Mouse (Mus musculus) midbrain, embryonic 11.5 days (tissue): ENCODE measurements around the gene Xylb. TPM values are rescaled to one million over a fixed set of nuclear protein-coding genes. Genes with fewer than 3 reads are reported as not detected.

Experiments
- ATAC-seq: fragments of 200-750 bp; cut with Nextera tagmentation; 2 replicates; pipeline ENCODE4 v1.8.0; 2017; ENCODE audit warnings: moderate TSS enrichment, moderate library complexity; ENCODE audit not compliant: low FRiP score
- DNase-seq: peaks from one replicate; pipeline ENCODE4 v3.0.0; 2015; ENCODE audit warnings: low spot score; ENCODE audit errors: missing footprints
- H3K27ac ChIP-seq: fragments of 300-500 bp; sonication (generic); 2 replicates; pipeline ENCODE4 v1.5.1; 2014; ENCODE audit warnings: low read depth, low read length
- H3K27me3 ChIP-seq: fragments of 300-500 bp; sonication (generic); 2 replicates; pipeline ENCODE4 v1.6.1; 2014; ENCODE audit warnings: mild to moderate bottlenecking, low read length, moderate library complexity, mixed read lengths; ENCODE audit not compliant: control insufficient read depth, insufficient read depth
- H3K36me3 ChIP-seq: fragments of 300-500 bp; sonication (generic); 2 replicates; pipeline ENCODE4 v1.6.1; 2014; ENCODE audit warnings: mild to moderate bottlenecking, low read length, moderate library complexity, mixed read lengths; ENCODE audit not compliant: control insufficient read depth, insufficient read depth
- H3K4me1 ChIP-seq: fragments of 300-500 bp; sonication (generic); 2 replicates; pipeline ENCODE4 v1.6.1; 2014; ENCODE audit warnings: low read length; ENCODE audit not compliant: control insufficient read depth, insufficient read depth
- H3K4me2 ChIP-seq: fragments of 300-500 bp; sonication (generic); 2 replicates; pipeline ENCODE4 v1.6.1; 2014; ENCODE audit warnings: mild to moderate bottlenecking, moderate library complexity
- H3K4me3 ChIP-seq: fragments of 300-500 bp; sonication (generic); 2 replicates; pipeline ENCODE4 v1.5.1; 2014; ENCODE audit warnings: low read depth, low read length
- H3K9ac ChIP-seq: fragments of 300-500 bp; sonication (generic); 2 replicates; pipeline ENCODE4 v1.6.1; 2014; ENCODE audit warnings: low read length
- H3K9me3 ChIP-seq: fragments of 300-500 bp; sonication (generic); 2 replicates; pipeline ENCODE4 v1.6.1; 2016; ENCODE audit warnings: low read length; ENCODE audit not compliant: control insufficient read depth
- WGBS: fragments of 180-500 bp; shearing (Covaris S2); extraction: QIAGEN DNeasy Blood & Tissue Kit; methylation state at CpG from one replicate; pipeline ENCODE4 v1.1.7; 2014; 5-methylcytosine and 5-hydroxymethylcytosine counted together
- polyA plus RNA-seq: library from polyadenylated mRNA; unstranded; fragments of >200 nt; fragmentation: Nextera tagmentation; extraction: Ambion mirVana; gene quantifications from 2 replicates; pipeline ENCODE4 v1.2.1, GENCODE M21; 2014

Gene Xylb
- polyA plus RNA-seq, 1 experiment from 2014 or later, result 6.5 TPM

DNA sequence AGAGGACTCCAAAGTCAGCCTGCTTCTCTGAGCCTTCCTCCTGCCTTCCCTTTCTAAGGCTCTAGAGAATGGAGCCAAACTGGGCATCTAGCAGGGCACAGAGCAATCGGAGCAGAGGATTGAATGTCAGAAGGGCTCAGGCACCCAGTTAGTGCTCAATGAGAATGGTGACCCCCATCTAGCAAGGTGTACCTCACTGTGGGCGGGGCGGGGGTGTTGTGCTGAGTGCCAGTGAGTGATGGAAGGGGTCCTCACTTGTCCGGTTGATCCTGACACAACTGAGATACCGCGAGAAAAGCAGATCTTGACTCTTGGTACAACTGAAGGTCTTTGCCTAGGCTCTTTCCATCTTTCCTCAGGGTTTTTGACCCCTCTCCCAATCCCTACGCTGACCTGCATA, 18.1 kb upstream of the Xylb start:
- DNase-seq (no peak), ATAC-seq (no peak)
- no peak overlapping the region; the same call in 1 of the 2 replicates for H3K9ac ChIP-seq
- no peaks in the 10 kb centered on the region for H3K9me3 ChIP-seq
- peaks cover 3% of the 10 kb centered on the region; the same call in 1 of the 2 replicates for H3K27me3 ChIP-seq
- H3K36me3 ChIP-seq, result 0 out of 2 replicates have a peak, but pooled peaks cover 2% of the 10 kb centered on the region
- peaks cover 11% of the 10 kb centered on the region for H3K4me1 ChIP-seq
- no peak overlapping the region for H3K27ac ChIP-seq
- WGBS, result 53% methylated on average over 7 of the region's 7 CpGs
- H3K4me2 ChIP-seq, result peak overlapping the region; percentile 68; the same call in 1 of the 2 replicates
- peak overlapping the region; percentile 66; the same call in 1 of the 2 replicates for H3K4me3 ChIP-seq

DNA sequence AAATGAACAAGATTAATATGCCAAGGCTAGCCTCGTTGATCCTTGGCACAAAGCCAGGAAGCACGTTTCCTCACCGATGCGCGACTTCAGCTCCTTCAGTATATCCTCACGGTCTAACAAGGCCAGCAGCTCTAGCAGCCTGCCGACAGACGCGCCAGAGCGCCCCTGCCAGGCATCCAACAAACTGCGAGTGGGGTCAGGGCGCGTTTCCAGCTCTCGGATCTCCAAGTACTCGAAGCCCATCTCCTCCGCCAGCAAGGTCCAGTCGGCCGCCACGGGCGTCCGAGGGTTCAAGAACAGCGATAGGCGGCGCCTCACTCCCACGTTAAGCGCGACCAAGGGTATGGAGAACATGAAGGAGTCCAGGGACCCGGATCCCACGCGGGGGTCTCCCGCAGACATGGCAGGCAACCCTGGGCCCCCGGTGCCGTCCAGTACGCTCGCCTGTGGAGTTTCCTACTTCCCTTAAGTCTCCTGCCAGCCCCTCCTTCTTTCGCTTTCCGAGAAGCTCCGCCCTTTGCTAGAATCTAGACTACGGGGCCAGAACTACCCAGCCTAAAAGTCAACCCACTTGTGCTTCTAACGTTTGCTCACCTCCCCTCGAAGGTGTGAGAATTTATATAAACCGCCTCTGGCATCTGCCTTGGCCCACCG, 17.5 kb upstream of the Xylb start, which contains the start of gene Acaa1a:
Gene Acaa1a, plus strand, starts transcription at position 119 of the 654 bp plus-strand sequence.
- WGBS, result 3% methylated on average over 43 of the region's 43 CpGs
- H3K4me2 ChIP-seq, result peak within 1 kb of the TSS; percentile 68

DNA sequence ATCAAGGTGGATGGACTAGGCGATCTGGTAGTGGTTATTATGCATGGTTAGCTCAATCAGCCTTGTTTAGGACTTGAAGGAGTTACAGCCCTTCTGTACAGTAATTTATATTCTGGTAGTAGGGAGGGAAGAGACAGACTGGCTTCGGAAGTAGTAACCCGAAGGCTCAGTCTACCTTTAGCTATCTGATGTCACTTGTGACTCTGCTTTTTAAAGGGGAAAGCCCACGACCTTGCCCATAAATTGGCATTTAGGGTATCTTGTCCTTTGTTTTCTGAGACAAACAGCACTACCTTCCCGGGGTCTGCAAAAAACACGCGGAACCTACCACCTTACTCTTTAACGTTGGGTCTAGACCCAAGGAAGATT, 17.0 kb upstream of the Xylb start:
- H3K4me1 ChIP-seq, result peaks cover 11% of the 10 kb centered on the region
- no peak overlapping the region for H3K27ac ChIP-seq
- no peak for ATAC-seq
- no peaks in the 10 kb centered on the region for H3K9me3 ChIP-seq
- peaks cover 3% of the 10 kb centered on the region; the same call in 1 of the 2 replicates for H3K27me3 ChIP-seq
- DNase-seq, result peak; percentile 90
- H3K4me2 ChIP-seq, result peak overlapping the region; percentile 68
- H3K36me3 ChIP-seq, result peaks cover 3% of the 10 kb centered on the region; the same call in 1 of the 2 replicates
- 4% methylated on average over 8 of the region's 8 CpGs for WGBS
- peak overlapping the region; percentile 66 for H3K4me3 ChIP-seq
- peak overlapping the region; percentile 57; the same call in 1 of the 2 replicates for H3K9ac ChIP-seq

More for the DNA sequence above, 17.5 kb upstream of the Xylb start, which contains the start of gene Acaa1a:
- Histone ChIP-seq H3K27me3 (peaks cover 3% of the 10 kb centered on the region; the same call in 1 of the 2 replicates), H3K27ac (no peak within 1 kb of the TSS), H3K9ac (peak within 1 kb of the TSS; percentile 57), H3K4me1 (peaks cover 11% of the 10 kb centered on the region), H3K9me3 (no peaks in the 10 kb centered on the region), H3K36me3 (0 out of 2 replicates have a peak, but pooled peaks cover 2% of the 10 kb centered on the region), H3K4me3 (peak within 1 kb of the TSS; percentile 66)
- no peak for ATAC-seq
- peak; percentile 93 for DNase-seq

DNA sequence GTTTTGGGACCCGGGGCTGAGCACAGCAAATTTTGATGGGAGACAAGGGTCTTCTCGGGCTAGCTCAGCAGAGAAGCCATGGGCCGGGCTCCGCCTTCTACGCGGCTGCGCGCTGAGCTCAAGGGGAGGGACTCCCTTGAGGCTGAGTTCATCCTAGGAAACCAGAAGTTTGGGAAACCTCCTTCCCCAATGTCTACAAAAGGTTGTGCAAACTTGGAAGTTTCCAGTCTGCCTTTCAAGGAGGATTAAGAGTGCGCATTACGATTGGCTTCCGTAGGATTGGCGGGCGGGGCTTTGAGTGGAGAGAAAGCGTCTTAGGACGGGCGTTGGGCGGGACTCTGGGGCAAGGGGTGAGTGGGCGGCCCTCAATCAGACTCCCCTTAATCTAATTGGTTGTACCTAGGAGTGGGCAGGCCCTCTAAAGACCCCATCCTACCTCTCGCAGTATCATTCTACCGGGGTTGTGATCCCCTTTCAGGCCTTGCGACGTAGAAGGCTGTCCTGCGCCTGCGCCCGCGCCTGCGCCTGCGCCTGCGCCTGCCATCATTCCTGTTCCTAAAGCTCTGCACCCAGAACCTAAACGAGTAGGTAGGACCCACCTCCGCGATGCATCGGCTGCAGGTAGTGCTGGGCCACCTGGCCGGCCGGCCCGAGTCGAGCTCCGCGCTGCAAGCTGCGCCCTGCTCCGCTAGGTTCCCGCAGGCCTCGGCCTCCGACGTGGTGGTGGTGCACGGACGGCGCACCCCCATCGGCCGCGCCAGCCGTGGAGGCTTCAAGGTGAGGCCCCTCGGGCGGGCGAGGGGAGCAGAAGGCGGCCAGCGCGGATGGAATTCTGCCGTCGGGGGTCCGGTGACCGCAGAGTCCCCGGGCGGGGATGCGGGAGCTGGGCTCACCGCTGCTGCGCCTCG, 16.0 kb upstream of the Xylb start, which contains the start of gene Myd88:
Gene Myd88, minus strand, starts transcription at position 503 of the 908 bp plus-strand sequence.
- peak; percentile 98 for ATAC-seq
- under 1% methylated on average over 68 of the region's 68 CpGs for WGBS
- H3K9ac ChIP-seq, result peak within 1 kb of the TSS; percentile 84

DNA sequence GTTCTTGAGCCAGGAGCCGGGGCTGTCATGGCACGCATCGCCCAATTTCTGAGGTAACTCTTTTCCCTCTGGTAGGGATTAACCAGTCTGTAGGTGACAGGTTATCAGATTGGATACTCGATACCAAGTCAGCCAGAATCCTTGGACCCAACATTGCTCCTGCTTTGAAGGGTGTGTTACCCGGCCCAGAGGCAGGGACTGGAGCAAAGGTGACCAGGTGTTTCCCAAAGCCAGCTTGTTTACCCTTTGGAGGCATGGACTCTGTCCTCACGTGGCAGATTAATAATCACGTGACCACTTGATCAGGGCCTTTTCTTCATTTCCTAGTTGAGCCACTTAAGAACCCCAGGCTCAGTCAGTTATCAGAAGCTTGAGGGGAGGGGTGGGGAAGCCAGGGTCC, 14.5 kb upstream of the Xylb start:
- Histone ChIP-seq H3K27ac (no peak overlapping the region), H3K9me3 (no peaks in the 10 kb centered on the region), H3K4me1 (peaks cover 11% of the 10 kb centered on the region), H3K4me2 (no peak overlapping the region), H3K9ac (no peak overlapping the region), H3K36me3 (peaks cover 9% of the 10 kb centered on the region), H3K27me3 (peaks cover 3% of the 10 kb centered on the region; the same call in 1 of the 2 replicates), H3K4me3 (no peak overlapping the region)
- ATAC-seq (no peak), DNase-seq (peak; percentile 69)
- WGBS, result 88% methylated on average over 7 of the region's 7 CpGs

More for the DNA sequence above, 16.0 kb upstream of the Xylb start, which contains the start of gene Myd88:
- peak; percentile 98 for DNase-seq
- Histone ChIP-seq H3K4me2 (peak within 1 kb of the TSS; percentile 68), H3K4me3 (peak within 1 kb of the TSS; percentile 66), H3K4me1 (peaks cover 11% of the 10 kb centered on the region), H3K27me3 (peaks cover 3% of the 10 kb centered on the region; the same call in 1 of the 2 replicates), H3K9me3 (no peaks in the 10 kb centered on the region), H3K36me3 (peaks cover 9% of the 10 kb centered on the region), H3K27ac (peak within 1 kb of the TSS; percentile 46; the same call in 1 of the 2 replicates)

DNA sequence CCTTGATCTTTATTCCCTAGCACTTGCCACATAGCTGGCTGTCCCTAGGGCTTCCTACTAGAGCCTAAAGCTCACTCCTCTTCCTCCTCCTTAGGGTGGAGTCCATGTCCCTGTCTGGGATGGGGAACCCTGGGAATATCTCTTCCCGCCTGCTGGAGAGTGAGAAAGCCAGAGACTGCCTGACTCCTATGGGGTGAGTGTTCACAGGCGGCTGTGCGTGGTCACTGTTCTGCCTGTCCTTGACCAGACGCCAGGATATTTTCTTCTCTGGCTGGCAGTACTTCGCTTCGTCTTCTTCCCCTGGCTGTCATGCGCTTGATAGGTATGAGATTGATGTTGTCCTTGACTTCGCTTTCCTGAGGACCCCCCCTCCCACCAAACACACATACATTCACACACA, 10.8 kb upstream of the Xylb start:
- Histone ChIP-seq H3K9ac (no peak overlapping the region), H3K4me3 (no peak overlapping the region), H3K27ac (no peak overlapping the region), H3K9me3 (no peaks in the 10 kb centered on the region), H3K27me3 (no peaks in the 10 kb centered on the region), H3K4me2 (no peak overlapping the region), H3K4me1 (peaks cover 8% of the 10 kb centered on the region), H3K36me3 (peaks cover 17% of the 10 kb centered on the region)
- no peak for ATAC-seq
- DNase-seq, result peak; percentile 60
- WGBS, result 96% methylated on average over 8 of the region's 8 CpGs

DNA sequence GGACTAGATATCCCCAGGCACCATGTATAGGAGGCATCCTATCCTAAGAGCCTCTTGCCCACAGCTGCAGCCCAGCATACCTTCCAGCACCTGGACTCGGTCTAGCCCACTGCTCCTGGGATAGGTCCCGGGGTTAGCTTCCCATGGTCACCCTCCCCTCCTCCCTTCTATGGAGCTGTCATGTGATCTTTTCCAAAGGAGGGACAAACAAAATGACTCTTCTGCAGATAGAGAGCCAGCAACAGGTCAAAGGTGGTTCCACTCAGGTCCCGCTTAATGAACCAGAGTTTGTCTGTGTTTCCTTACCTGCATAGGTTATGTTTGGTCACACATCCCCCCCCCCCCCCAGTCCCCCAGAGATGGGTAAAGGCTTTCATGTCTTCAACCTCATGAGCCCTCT, 6.7 kb upstream of the Xylb start:
- H3K9ac ChIP-seq, result no peak overlapping the region
- DNase-seq (peak; percentile 70), ATAC-seq (no peak)
- no peak overlapping the region for H3K27ac ChIP-seq
- H3K4me2 ChIP-seq, result no peak overlapping the region
- H3K27me3 ChIP-seq, result no peaks in the 10 kb centered on the region
- H3K9me3 ChIP-seq, result no peaks in the 10 kb centered on the region
- H3K4me1 ChIP-seq, result no peaks in the 10 kb centered on the region
- 98% methylated on average over 3 of the region's 3 CpGs for WGBS
- peaks cover 11% of the 10 kb centered on the region for H3K36me3 ChIP-seq
- no peak overlapping the region for H3K4me3 ChIP-seq

DNA sequence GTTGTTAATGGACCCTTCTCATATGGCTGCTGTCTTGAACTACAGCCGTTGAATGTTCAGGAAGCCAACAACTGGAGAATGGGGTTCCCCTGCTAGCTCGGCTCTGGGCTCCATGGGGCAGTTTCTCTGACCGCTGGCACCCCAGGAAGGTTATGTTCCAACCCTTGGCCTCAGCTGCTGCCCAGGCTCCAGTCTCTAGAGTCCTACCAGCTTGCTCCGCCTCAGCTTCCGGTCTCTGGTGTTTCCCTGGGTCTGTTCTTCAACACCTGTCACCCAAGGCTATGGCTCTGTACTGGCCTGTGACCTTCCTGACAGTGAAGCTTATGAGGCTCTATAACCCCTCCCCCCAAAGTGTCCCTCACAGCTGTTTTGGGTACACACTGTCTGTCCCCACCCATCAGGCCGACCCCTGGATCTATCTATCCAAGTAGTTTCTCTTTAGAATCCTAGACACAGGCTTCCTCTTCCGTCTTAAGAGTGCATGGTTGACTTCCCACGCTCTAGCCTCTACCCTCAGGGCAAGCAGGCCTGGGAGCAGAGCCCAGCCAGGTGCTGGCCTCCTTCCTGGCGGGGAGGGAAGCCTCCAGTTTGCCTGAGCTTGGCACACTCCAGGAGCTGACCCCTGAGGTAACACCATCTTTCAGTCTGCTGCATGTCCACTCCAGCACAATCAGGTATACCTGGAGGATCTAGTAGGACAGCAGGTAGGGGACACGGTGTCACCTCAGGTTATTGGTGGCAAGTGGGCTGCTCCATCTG, 6.1 kb upstream of the Xylb start:
- 89% methylated on average over 10 of the region's 10 CpGs for WGBS
- H3K4me1 ChIP-seq, result no peaks in the 10 kb centered on the region
- ATAC-seq (no peak), DNase-seq (peak; percentile 51)
- H3K4me3 ChIP-seq, result no peak overlapping the region
- H3K27me3 ChIP-seq, result no peaks in the 10 kb centered on the region
- H3K9me3 ChIP-seq, result no peaks in the 10 kb centered on the region
- peaks cover 9% of the 10 kb centered on the region for H3K36me3 ChIP-seq
- no peak overlapping the region for H3K9ac ChIP-seq
- no peak overlapping the region for H3K27ac ChIP-seq
- H3K4me2 ChIP-seq, result no peak overlapping the region
